Mouse (Mus musculus) liver, adult 2 months (tissue): ENCODE results near the gene Olfr889. TPM values are rescaled to one million over a fixed set of nuclear protein-coding genes. Genes with fewer than 3 reads are reported as not detected.
"Not testable (repeated sequence)": the region's sequence is repeated elsewhere in the genome, so short reads cannot be mapped to it uniquely, and the experiment has no call there.

Source experiments
- DNase-seq: peaks from one replicate; pipeline ENCODE4 v3.0.0-alpha.2; 2011; ENCODE audit warnings: low read depth, low spot score; ENCODE audit errors: extremely low read depth
- H3K27ac ChIP-seq: fragments of 200-500 bp; replicated peaks from 2 replicates; pipeline ENCODE4 v1.5.1; 2012; ENCODE audit warnings: low read depth, mild to moderate bottlenecking, control low read depth, inconsistent platforms, low read length; ENCODE audit not compliant: insufficient read depth
- H3K27me3 ChIP-seq: fragments of 200-500 bp; 2 replicates; pipeline ENCODE4 v1.6.1; 2012; ENCODE audit warnings: mild to moderate bottlenecking, moderate library complexity, low read length, inconsistent platforms; ENCODE audit not compliant: control insufficient read depth, insufficient read depth
- H3K36me3 ChIP-seq: fragments of 200-500 bp; 2 replicates; pipeline ENCODE4 v1.6.1; 2012; ENCODE audit warnings: low read length, inconsistent platforms; ENCODE audit not compliant: control insufficient read depth, insufficient read depth
- H3K4me1 ChIP-seq: fragments of 200-500 bp; 2 replicates; pipeline ENCODE4 v1.6.1; 2011; ENCODE audit warnings: low read length; ENCODE audit not compliant: control insufficient read depth, insufficient read depth
- H3K4me3 ChIP-seq: fragments of 200-500 bp; 2 replicates; pipeline ENCODE4 v1.5.1; 2011; ENCODE audit warnings: low read depth, mild to moderate bottlenecking, control low read depth, low read length, moderate library complexity; ENCODE audit not compliant: insufficient read depth
- H3K79me2 ChIP-seq: fragments of 200-500 bp; 2 replicates; pipeline ENCODE4 v1.6.1; 2012; ENCODE audit warnings: inconsistent platforms, mild to moderate bottlenecking, low read length, moderate library complexity; ENCODE audit not compliant: control insufficient read depth, insufficient read depth
- H3K9ac ChIP-seq: fragments of 200-500 bp; 2 replicates; pipeline ENCODE4 v1.6.1; 2012; ENCODE audit warnings: low read depth, mild to moderate bottlenecking, control low read depth, inconsistent platforms, low read length
- CTCF ChIP-seq: fragments of 200-500 bp; IDR thresholded peaks from 2 replicates; pipeline ENCODE4 v1.5.1; 2011; ENCODE audit warnings: low read depth, low read length, control low read depth
- POLR2A ChIP-seq: fragments of 200-500 bp; IDR thresholded peaks from 2 replicates; pipeline ENCODE4 v1.6.1; 2011; ENCODE audit warnings: low read length, control low read depth; ENCODE audit not compliant: insufficient read depth; ENCODE audit errors: extremely low read depth
- WGBS: fragments of 180-500 bp; shearing (Covaris S2); methylation state at CpG from one replicate; pipeline ENCODE4 v1.1.7; 2018; 5-methylcytosine and 5-hydroxymethylcytosine counted together
- polyA plus RNA-seq: library from polyadenylated mRNA; depleted of rRNA; stranded (reverse); fragments of >200 nt; gene quantifications from 2 replicates; pipeline ENCODE4 v1.2.3, GENCODE M21; 2012; rRNA removed
- total RNA-seq: library from RNA; depleted of rRNA; stranded (reverse); fragments of >200 nt; gene quantifications from 2 replicates; pipeline ENCODE4 v1.2.3, GENCODE M21; 2014; rRNA removed

Olfr889 gene
- total RNA-seq (not detected in 2 replicates), polyA plus RNA-seq (not detected in 2 replicates)

- Histone ChIP-seq H3K4me1 (no peaks in the 10 kb centered on the region), H3K27me3 (no peaks in the 10 kb centered on the region), H3K9ac (no peak within 1 kb of the TSS), H3K27ac (no peak within 1 kb of the TSS), H3K79me2 (no peaks in the 10 kb centered on the region), H3K4me3 (no peak within 1 kb of the TSS), H3K36me3 (no peaks in the 10 kb centered on the region)
- DNase-seq = no peak
- no peak for TF ChIP-seq POLR2A
- no peak for TF ChIP-seq CTCF
These were observed at the start of gene Olfr889 for GRCm38 (mm10) chr9:38114898-38115297. Gene Olfr889, plus strand, starts transcription at chr9:38115198.

GRCm38 (mm10) chr9:38083772-38084171, 31.2 kb upstream of the Olfr889 start, which contains the start of gene Olfr887:
Gene Olfr887, plus strand, starts transcription at chr9:38084072.
- Histone ChIP-seq H3K27ac (no peak within 1 kb of the TSS), H3K4me1 (no peaks in the 10 kb centered on the region), H3K9ac (no peak within 1 kb of the TSS), H3K4me3 (no peak within 1 kb of the TSS), H3K79me2 (no peaks in the 10 kb centered on the region), H3K27me3 (no peaks in the 10 kb centered on the region), H3K36me3 (no peaks in the 10 kb centered on the region)
- DNase-seq = no peak
- no peak for TF ChIP-seq CTCF
- no peak for TF ChIP-seq POLR2A
- 74% methylated on average over 1 of the region's 1 CpGs for WGBS

GRCm38 (mm10) chr9:38107828-38108227, 7.2 kb upstream of the Olfr889 start, which contains the start of gene Olfr888:
Gene Olfr888, plus strand, starts transcription at chr9:38108128.
- TF ChIP-seq CTCF (no peak), POLR2A (no peak)
- Histone ChIP-seq H3K36me3 (no peaks in the 10 kb centered on the region), H3K27me3 (no peaks in the 10 kb centered on the region), H3K27ac (no peak within 1 kb of the TSS), H3K4me1 (no peaks in the 10 kb centered on the region), H3K9ac (no peak within 1 kb of the TSS), H3K4me3 (no peak within 1 kb of the TSS), H3K79me2 (no peaks in the 10 kb centered on the region)
- no peak for DNase-seq
- WGBS = 62% methylated on average over 1 of the region's 1 CpGs

GRCm38 (mm10) chr9:38142217-38142616, 27.2 kb downstream of the Olfr889 start, which contains the start of gene Olfr890:
Gene Olfr890, plus strand, starts transcription at chr9:38142517.
- H3K4me1 ChIP-seq = no peaks in the 10 kb centered on the region
- H3K36me3 ChIP-seq = no peaks in the 10 kb centered on the region
- no peak within 1 kb of the TSS for H3K9ac ChIP-seq
- no peak within 1 kb of the TSS for H3K4me3 ChIP-seq
- H3K27ac ChIP-seq = no peak within 1 kb of the TSS
- H3K27me3 ChIP-seq = no peaks in the 10 kb centered on the region
- DNase-seq = no peak
- H3K79me2 ChIP-seq = no peaks in the 10 kb centered on the region
- TF ChIP-seq CTCF = no peak
- no peak for TF ChIP-seq POLR2A

GRCm38 (mm10) chr9:38168341-38168740, 53.3 kb downstream of the Olfr889 start:
- not testable (repeated sequence) for H3K4me3 ChIP-seq, H3K4me1 ChIP-seq, DNase-seq, H3K27ac ChIP-seq, H3K27me3 ChIP-seq, H3K9ac ChIP-seq, H3K79me2 ChIP-seq, H3K36me3 ChIP-seq
- WGBS = 38% methylated on average over 2 of the region's 2 CpGs

Other genes starting within 250 kb of the Olfr889 start
- not detected in 2 replicates for gene Olfr145, start 218.5 kb upstream of the Olfr889 start, total RNA-seq
- gene Olfr145, start 218.5 kb upstream of the Olfr889 start, polyA plus RNA-seq = not detected in 2 replicates
- gene Olfr878, start 197.4 kb upstream of the Olfr889 start, total RNA-seq = not detected in 2 replicates
- gene Olfr878, start 197.4 kb upstream of the Olfr889 start, polyA plus RNA-seq = not detected in 2 replicates
- gene Olfr881, start 123.4 kb upstream of the Olfr889 start, total RNA-seq = not detected in 2 replicates
- gene Olfr881, start 123.4 kb upstream of the Olfr889 start, polyA plus RNA-seq = not detected in 2 replicates
- gene Olfr883, start 89.4 kb upstream of the Olfr889 start, total RNA-seq = not detected in 2 replicates
- not detected in 2 replicates for gene Olfr883, start 89.4 kb upstream of the Olfr889 start, polyA plus RNA-seq
- not detected in 2 replicates for gene Olfr884, start 68.6 kb upstream of the Olfr889 start, total RNA-seq
- gene Olfr884, start 68.6 kb upstream of the Olfr889 start, polyA plus RNA-seq = not detected in 2 replicates
- gene Olfr885, start 53.9 kb upstream of the Olfr889 start, total RNA-seq = not detected in 2 replicates
- not detected in 2 replicates for gene Olfr885, start 53.9 kb upstream of the Olfr889 start, polyA plus RNA-seq
- gene Olfr887, start 31.1 kb upstream of the Olfr889 start, total RNA-seq = not detected in 2 replicates
- gene Olfr887, start 31.1 kb upstream of the Olfr889 start, polyA plus RNA-seq = not detected in 2 replicates
- gene Olfr888, start 7.1 kb upstream of the Olfr889 start, total RNA-seq = not detected in 2 replicates
- not detected in 2 replicates for gene Olfr888, start 7.1 kb upstream of the Olfr889 start, polyA plus RNA-seq
- gene Olfr890, start 27.3 kb downstream of the Olfr889 start, total RNA-seq = not detected in 2 replicates
- gene Olfr890, start 27.3 kb downstream of the Olfr889 start, polyA plus RNA-seq = not detected in 2 replicates
- not detected in 2 replicates for gene Olfr891, start 65.6 kb downstream of the Olfr889 start, total RNA-seq
- gene Olfr891, start 65.6 kb downstream of the Olfr889 start, polyA plus RNA-seq = not detected in 2 replicates
- not detected in 2 replicates for gene Olfr893, start 93.2 kb downstream of the Olfr889 start, total RNA-seq
- not detected in 2 replicates for gene Olfr893, start 93.2 kb downstream of the Olfr889 start, polyA plus RNA-seq
- not detected in 2 replicates for gene Olfr894, start 102.9 kb downstream of the Olfr889 start, total RNA-seq
- gene Olfr894, start 102.9 kb downstream of the Olfr889 start, polyA plus RNA-seq = not detected in 2 replicates
- gene Olfr143, start 137.6 kb downstream of the Olfr889 start, total RNA-seq = not detected in 2 replicates
- not detected in 2 replicates for gene Olfr143, start 137.6 kb downstream of the Olfr889 start, polyA plus RNA-seq
- gene Olfr895, start 152.7 kb downstream of the Olfr889 start, total RNA-seq = not detected in 2 replicates
- not detected in 2 replicates for gene Olfr895, start 152.7 kb downstream of the Olfr889 start, polyA plus RNA-seq
- gene Olfr896-ps1, start 175.9 kb downstream of the Olfr889 start, total RNA-seq = not detected in 2 replicates
- not detected in 2 replicates for gene Olfr896-ps1, start 175.9 kb downstream of the Olfr889 start, polyA plus RNA-seq
- not detected in 2 replicates for gene Olfr25, start 213.9 kb downstream of the Olfr889 start, total RNA-seq
- not detected in 2 replicates for gene Olfr25, start 213.9 kb downstream of the Olfr889 start, polyA plus RNA-seq
- gene Olfr898, start 233.2 kb downstream of the Olfr889 start, total RNA-seq = not detected in 2 replicates
- not detected in 2 replicates for gene Olfr898, start 233.2 kb downstream of the Olfr889 start, polyA plus RNA-seq